Mouse (Mus musculus) macrophage (primary cell): ENCODE measurements at regions not wholly inside any gene's neighbourhood (a gene's known extent, or its start where the extent isn't known, plus 50 kb on each side); places are given as distances from the start of the nearest gene placed in this dataset.

Experiments
- H3K27ac ChIP-seq: fragments of 350-480 bp; formaldehyde crosslinking; 2 replicates; pipeline ENCODE4 v1.9.0; 2021
- H3K36me3 ChIP-seq: fragments of 350-480 bp; formaldehyde crosslinking; 2 replicates; pipeline ENCODE4 v1.9.0; 2021; ENCODE audit errors: inconsistent target
- H3K4me3 ChIP-seq: fragments of 350-480 bp; formaldehyde crosslinking; 2 replicates; pipeline ENCODE4 v1.9.0; 2021; ENCODE audit errors: inconsistent target
- H3K79me2 ChIP-seq: fragments of 350-480 bp; formaldehyde crosslinking; 2 replicates; pipeline ENCODE4 v1.9.0; 2021; ENCODE audit errors: inconsistent target
- WGBS: methylation state at CpG from one replicate; pipeline ENCODE4 v1.1.7; 2026; ENCODE audit warnings: inconsistent platforms; ENCODE audit not compliant: missing documents; 5-methylcytosine and 5-hydroxymethylcytosine counted together

DNA sequence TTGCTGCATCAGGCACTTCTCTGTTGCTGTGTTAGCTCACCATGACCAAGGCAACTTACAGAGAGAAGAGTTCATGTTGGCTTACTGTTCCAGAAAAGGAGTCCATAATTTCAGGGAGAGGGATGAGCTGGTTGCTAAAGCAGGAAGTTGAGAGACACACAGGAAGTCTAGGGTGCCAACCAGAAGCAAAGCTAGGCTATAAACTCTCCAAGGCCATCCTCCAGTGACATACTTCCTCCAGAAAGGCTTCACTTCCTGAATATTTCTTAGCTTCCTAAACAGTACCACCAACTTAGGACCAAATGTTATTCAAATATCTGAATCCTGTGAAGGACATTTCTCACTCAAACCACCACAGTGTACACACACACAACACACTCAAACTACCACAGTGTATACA lies 2010.6 kb downstream of the A830018L16Rik start:
- Histone ChIP-seq H3K36me3 (no peaks in the 10 kb centered on the region), H3K79me2 (no peaks in the 10 kb centered on the region), H3K27ac (no peak overlapping the region), H3K4me3 (no peak overlapping the region)

DNA sequence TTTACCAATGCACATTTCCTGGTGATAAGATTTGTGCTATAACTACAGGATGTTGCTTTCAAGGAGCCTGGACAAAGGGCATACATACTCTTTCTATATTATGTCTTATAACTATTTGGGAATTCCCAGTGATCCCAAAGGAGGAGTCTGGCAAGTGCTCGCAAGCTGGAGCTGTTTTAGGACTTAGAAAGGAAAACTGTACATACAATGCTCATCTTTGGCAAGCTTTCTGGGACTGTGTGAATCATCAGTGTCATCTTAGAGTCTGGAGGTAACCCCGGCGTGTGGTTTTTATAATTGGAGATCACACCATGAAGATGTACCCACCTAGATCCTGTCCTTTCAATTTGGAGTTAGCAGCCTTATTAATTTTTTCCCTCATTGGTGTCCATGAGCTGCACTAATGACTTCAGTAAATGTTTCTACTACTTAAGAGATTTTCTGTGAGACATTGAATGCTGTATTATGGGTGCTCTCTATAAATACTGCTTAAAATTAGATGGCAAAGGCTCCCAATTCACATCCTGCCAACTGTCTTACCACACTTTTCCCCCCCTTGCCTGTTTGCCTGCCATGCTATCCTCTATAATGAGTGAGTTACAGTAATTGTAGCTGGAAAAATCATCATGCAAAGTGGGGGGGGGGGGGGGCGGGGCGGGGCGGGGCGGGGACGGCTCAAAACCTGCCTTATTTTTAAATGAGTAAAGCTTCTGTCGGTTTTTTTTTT lies 2011.9 kb downstream of the A830018L16Rik start:
- H3K4me3 ChIP-seq: peak overlapping the region; percentile 47
- H3K27ac ChIP-seq: peak overlapping the region; percentile 81
- H3K79me2 ChIP-seq: no peaks in the 10 kb centered on the region
- 49% methylated on average over 5 of the region's 9 CpGs for WGBS
- H3K36me3 ChIP-seq: no peaks in the 10 kb centered on the region

DNA sequence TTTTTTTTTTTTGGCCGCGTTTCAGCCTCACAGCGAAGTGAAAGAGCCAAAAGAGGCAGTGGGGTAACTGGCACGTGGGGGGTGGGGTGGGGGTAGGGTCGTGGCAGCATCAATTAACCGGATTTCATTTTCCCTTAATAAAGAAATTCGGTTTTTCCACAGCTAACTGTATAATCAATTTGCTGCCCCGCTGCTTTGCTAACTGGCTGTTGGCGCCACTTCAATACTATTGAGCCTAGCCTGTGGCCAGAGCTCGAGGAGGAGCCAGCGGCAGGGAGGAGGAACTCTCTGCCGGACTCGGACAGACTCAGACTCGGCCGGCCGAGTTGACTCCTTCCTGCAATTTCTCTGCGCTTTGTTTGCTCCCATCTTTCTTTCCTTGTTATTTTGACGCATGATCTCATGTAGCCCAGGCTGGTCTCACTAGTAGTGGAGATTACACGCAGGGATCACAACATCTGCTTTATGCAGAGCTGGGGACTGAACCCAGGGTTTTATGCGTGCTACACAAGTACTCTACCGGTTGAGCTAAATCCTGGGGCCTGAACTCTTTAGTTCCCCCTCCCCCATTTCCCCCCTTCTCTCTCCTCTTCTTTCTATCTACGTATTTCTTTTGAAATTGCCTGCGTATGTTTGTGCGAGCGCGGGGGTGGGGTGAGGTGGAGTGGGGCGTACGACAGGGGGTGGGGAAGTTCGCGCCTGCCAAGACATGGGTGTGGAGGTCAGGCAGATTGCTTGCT lies 2012.6 kb downstream of the A830018L16Rik start:
- Histone ChIP-seq H3K79me2 (no peaks in the 10 kb centered on the region), H3K27ac (peak overlapping the region; percentile 81), H3K4me3 (peak overlapping the region; percentile 47), H3K36me3 (no peaks in the 10 kb centered on the region)
- WGBS: 2% methylated on average over 29 of the region's 30 CpGs

DNA sequence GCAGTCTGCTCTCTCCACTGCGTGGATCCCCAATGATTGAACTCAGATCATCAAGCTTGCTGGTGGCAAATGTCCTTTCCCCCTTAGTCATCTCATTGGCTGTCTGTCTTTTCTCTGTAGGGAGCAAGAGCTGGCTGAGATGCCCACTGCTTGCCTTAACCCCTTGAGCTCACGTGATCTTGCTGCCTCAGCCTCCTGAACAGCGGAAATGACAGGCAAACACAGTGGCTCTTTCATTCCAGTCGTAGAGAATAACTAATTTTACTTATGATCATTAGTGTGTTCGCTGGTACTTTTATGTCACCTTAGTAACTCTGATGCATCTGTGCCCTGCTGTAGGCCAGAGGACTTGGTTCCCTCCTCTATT lies 2013.1 kb downstream of the A830018L16Rik start:
- Histone ChIP-seq H3K79me2 (no peaks in the 10 kb centered on the region), H3K27ac (peak overlapping the region; percentile 81), H3K36me3 (no peaks in the 10 kb centered on the region), H3K4me3 (peak overlapping the region; percentile 47)
- 72% methylated on average over 5 of the region's 5 CpGs for WGBS

DNA sequence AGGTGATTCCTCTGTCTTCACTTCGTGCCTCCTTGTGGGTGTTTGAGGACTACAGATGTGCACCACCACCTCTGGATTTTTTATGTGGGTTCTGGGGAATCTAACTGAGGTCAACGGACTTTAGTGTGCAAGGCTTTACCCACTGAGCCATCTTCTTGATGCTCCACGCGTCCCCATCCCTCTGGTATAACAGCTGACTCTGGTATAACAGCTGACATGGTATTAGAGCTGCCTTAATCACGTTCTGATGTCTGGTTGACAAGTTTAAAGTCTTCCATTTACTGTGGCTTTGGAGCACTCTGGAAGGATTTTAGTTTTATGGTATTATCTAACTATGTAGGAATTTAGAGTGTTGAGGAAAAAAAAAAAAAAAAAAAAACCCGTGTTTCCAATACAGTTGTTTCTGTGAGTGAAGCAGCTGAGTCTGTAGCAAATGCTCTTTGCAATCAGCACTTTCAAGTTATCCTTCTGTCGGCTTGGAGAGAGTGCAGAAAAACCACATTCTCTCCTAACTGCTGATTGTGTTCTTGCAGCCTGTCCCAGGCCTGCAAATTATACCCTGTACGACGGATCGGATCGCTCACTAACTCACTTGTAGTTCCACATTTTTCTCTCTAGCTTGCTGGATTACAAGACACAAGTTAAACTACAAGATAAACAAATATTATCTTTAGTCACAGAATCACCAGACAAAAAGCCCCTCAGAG lies 2013.7 kb downstream of the A830018L16Rik start:
- H3K27ac ChIP-seq: no peak overlapping the region
- no peaks in the 10 kb centered on the region for H3K36me3 ChIP-seq
- no peaks in the 10 kb centered on the region for H3K79me2 ChIP-seq
- no peak overlapping the region for H3K4me3 ChIP-seq
- WGBS: 96% methylated on average over 11 of the region's 11 CpGs

DNA sequence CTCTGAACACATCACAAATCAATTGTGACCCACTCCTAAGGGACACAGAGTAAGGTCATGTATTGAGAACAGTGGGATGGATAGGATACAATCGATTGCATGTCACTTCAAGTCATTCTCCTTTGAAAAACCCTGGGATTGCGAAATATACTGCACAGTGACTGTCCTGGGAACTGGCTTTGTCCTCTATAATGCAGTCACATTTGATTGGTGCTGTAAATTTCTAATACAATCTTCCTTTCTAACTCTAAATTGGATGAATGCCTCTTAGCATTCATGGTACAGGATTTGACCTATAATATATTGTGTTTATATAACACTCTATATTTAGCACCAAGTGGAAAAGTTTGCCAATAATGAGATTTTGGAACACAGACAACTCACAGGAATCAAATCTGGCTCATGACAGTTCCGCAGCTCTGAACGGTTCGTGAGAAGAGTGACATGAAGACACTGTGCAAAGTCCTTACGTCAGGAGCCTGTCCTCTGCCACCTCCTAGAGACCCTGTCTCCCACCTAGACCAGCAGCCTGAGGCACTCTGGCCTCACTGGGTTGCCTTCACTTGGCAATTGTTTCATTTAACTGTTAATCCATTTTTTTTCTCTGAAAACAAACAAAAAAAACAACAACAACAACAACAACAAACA lies 2024.0 kb downstream of the A830018L16Rik start:
- no peak overlapping the region for H3K4me3 ChIP-seq
- H3K27ac ChIP-seq: no peak overlapping the region
- no peaks in the 10 kb centered on the region for H3K79me2 ChIP-seq
- no peaks in the 10 kb centered on the region for H3K36me3 ChIP-seq
- WGBS: 86% methylated on average over 6 of the region's 6 CpGs

DNA sequence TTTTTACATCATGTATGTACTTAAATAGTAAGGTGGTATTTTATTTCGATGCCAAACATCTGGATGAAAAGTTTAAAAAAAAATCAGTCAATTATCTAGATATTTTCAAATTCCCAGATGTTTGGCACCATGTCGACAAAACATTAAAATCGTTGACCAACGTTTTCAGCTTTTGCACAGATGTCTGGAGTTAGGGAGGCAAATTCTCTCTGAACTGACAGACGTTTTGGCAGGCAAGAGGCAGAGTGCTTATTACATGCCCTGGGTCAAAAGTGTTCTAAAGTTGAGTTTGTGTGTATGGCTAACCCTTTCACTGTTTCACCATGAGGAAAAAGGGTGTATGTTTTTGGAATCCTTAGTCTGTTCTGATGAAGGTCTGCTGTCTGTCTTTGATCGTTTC lies 2028.5 kb downstream of the A830018L16Rik start:
- H3K27ac ChIP-seq: no peak overlapping the region
- H3K36me3 ChIP-seq: no peaks in the 10 kb centered on the region
- WGBS: 88% methylated on average over 5 of the region's 6 CpGs
- H3K79me2 ChIP-seq: no peaks in the 10 kb centered on the region
- no peak overlapping the region for H3K4me3 ChIP-seq

DNA sequence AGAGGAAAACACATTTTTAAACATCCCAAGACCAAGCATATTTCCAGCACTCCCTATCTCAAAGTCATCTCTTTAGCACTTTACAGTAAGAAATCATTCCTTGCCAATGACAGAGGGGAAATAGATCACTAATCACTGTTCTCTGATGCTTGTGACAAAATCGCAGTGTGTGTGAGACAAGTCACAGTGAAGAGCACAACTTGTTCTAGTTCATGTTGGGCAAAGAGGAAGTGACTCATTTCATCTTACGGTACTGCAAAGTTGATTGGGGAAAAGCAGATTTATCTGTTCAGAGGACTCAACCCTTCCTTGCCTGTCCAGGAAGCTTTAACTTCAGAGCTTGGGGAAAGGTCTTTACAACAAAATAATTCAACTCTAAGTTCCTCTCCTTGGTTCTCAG lies 2040.6 kb downstream of the A830018L16Rik start:
- H3K27ac ChIP-seq: no peak overlapping the region
- H3K79me2 ChIP-seq: no peaks in the 10 kb centered on the region
- no peaks in the 10 kb centered on the region for H3K36me3 ChIP-seq
- WGBS: 0% methylated on average over 2 of the region's 2 CpGs
- H3K4me3 ChIP-seq: no peak overlapping the region

DNA sequence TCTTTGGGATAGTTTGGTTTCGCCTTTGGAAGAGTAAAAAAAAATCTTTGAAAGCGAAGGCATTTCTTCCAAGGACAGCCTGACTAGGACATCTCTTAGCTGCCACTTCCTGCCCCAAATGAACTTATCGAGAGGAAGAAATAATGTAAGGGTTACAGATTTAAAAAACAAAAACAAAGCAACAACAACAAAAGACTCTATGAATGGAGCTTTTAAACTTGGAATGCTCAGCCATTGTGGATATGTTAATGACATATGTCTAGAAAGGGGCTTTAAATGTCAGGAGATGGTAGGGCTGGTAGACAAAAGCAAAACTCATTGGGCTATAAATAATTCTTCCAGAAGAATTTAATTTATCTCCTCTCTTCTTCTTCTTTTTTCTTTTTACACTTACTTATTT lies 2041.7 kb downstream of the A830018L16Rik start:
- Histone ChIP-seq H3K4me3 (no peak overlapping the region), H3K36me3 (no peaks in the 10 kb centered on the region), H3K27ac (no peak overlapping the region), H3K79me2 (no peaks in the 10 kb centered on the region)
- WGBS: 98% methylated on average over 3 of the region's 3 CpGs

DNA sequence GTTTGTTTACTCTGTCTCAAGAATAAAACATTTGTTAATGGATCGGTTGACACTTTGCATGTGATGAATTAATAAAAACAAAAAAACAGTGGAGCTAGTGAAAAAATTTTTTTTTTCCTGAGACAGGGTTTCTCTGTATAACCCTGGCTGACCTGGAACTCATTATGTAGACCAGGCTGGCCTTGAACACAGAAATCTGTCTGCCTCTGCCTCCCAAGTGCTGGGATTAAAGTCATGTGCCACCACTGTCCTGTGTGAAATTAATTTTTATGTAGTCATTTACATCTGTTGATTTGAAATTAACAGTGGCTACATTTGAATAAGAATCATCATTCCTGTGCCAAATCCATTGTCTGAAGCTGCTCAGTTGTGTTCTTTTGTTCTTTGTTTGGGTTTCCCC lies 2050.4 kb downstream of the A830018L16Rik start:
- WGBS: 100% methylated on average over 1 of the region's 1 CpGs
- Histone ChIP-seq H3K4me3 (no peak overlapping the region), H3K27ac (no peak overlapping the region), H3K79me2 (no peaks in the 10 kb centered on the region), H3K36me3 (no peaks in the 10 kb centered on the region)

DNA sequence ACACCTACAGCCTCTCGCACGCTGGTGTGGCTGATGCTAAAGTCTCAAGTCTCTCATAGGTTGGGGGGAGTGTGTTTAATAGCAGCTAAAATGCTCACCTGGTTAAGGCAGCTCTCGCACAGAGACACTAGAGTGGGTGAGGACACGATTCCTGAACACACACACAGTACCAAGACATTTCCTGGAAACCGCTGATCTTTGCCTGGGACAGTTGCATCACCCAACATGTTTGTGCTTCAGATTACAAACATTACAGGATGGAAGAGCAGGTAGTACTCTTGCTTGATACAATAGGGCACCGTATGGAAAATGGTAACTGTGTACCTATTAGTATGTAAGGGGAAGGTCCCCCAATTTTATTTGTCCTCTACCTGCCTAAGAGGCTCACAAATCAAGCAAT lies 2053.3 kb downstream of the A830018L16Rik start:
- no peaks in the 10 kb centered on the region for H3K36me3 ChIP-seq
- no peaks in the 10 kb centered on the region for H3K79me2 ChIP-seq
- WGBS: 90% methylated on average over 6 of the region's 6 CpGs
- H3K27ac ChIP-seq: no peak overlapping the region
- H3K4me3 ChIP-seq: no peak overlapping the region

DNA sequence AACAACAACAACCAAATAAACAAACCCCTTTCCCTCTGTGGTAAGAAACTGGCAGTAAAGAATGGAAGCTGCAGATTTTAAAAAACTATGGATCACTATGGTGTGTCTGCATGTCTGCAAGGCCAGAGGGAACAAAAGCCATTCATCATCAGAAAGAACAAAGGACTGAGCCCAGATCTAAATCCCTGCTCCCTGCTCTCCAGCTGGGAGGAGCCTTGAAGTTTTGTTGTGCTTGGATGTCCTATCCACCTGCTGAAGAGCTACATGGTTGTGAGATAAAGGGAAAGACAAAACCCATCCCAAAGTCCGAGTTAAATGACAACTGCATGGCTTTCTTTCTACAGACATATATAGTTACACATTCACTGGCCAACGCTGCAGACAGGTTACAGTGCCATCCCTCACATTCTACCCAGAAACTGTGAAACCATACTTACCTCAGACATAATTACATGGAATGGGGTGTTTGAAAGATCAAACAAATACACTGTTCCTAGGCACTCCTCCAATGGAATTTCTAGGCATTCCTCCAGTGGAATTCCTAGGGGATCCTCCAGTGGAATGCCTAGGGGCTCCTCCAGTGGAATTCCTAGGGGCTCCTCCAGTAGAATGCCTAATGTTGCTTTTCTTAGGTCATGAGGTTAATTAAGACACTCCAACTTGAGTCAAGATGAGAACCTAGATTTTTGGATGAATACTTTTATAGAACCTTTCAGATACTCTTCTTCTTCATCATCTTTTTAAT lies 2054.2 kb downstream of the A830018L16Rik start:
- 72% methylated on average over 2 of the region's 2 CpGs for WGBS
- Histone ChIP-seq H3K27ac (no peak overlapping the region), H3K79me2 (no peaks in the 10 kb centered on the region), H3K4me3 (no peak overlapping the region), H3K36me3 (no peaks in the 10 kb centered on the region)

DNA sequence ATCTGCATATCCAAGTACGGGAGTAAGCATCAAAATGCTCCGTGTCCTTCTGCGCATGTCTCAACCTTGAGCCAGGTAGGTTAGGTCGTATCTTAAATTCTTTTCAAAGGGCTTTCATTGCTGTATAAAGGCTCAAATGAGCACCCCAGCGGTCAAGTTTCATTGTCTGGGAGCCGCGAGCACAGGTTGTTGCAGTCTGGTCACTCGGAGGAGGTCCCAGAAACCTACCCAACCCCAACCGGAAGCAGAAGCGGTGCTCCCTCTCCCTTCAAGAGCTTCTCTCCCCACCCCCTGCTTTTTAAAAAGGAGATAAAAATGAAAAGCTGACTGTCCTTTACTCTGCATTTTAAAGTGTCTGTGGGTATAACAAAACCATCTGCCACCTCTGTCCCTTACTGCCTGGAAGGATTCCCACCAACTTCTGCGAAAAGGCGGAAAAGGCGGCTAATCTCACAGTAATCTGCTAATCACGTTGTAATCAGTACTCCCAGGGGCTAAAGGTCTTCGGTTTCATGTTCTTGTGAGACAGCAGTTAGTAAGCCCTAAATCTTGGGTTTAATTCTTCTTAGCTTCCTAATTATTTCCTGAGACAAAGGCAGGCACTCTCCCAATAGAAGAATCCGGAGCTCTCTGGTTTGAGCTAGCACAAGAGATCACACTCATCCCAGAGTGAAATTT lies 2081.0 kb downstream of the A830018L16Rik start:
- WGBS: 18% methylated on average over 16 of the region's 16 CpGs
- Histone ChIP-seq H3K79me2 (no peaks in the 10 kb centered on the region), H3K4me3 (no peak overlapping the region), H3K27ac (no peak overlapping the region), H3K36me3 (no peaks in the 10 kb centered on the region)

DNA sequence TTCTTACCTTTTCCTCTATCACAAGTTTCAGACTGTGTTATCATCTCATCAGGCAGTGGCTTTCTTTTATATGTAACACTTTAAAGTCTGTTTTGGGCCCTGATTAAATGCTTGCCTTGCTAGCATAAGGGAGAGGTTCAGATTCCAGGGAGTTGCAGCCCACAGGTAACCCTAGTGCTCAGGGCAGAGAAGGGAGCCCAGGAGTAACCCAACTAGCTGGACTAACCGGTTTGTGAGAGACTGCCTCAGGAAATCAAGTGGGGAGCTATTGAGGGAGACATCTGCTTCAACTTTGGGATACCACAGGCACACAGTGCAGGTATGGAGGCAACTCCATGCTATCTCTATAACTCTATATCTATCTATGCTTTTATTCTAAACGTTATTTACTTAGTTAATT lies 2082.5 kb downstream of the A830018L16Rik start:
- H3K79me2 ChIP-seq: no peaks in the 10 kb centered on the region
- 47% methylated on average over 2 of the region's 2 CpGs for WGBS
- H3K36me3 ChIP-seq: no peaks in the 10 kb centered on the region
- no peak overlapping the region for H3K4me3 ChIP-seq
- no peak overlapping the region for H3K27ac ChIP-seq
